In genomic region chr12:104060126-104060525, GRCm38 (mm10) we compare ENCODE assay signal across 12 mouse cellular contexts.
"Had no signal": no experiment of that assay in that cellular context is flagged by ENCODE, and none has a peak within 500 bp of the region (broad histone marks: within the 10 kb centered on the region; RNA-seq: fewer than 3 reads in every experiment).

No protein-coding gene starts in this region.

- DNase-seq: retina, postnatal 1 day; right cerebral cortex, adult 18-20 months; right cerebral cortex, postnatal 14 days; right cerebral cortex, postnatal 25 days; right cerebral cortex, postnatal 4 days; spleen, adult 18-20 months; thymus, adult 18-20 months; thymus, adult 2 months; thymus, postnatal 14 days; thymus, postnatal 25 days; thymus, postnatal 36 days; thymus, postnatal 4 days had no signal
